In genomic region chr6:115990056-115990455, GRCm38 (mm10) we compare ENCODE assay signal across 12 mouse cellular contexts. TPM values are rescaled to one million over a fixed set of nuclear protein-coding genes. Genes with fewer than 3 reads are reported as not detected.
DNase-seq lines count a peak whose midpoint lies in the region; ATAC-seq and TF ChIP-seq lines count a peak whose summit lies in the region.
"Had no signal": no experiment of that assay in that cellular context is flagged by ENCODE, and none has a peak within 500 bp of the region (broad histone marks: within the 10 kb centered on the region; RNA-seq: fewer than 3 reads in every experiment).

No protein-coding gene starts in this region.

- ATAC-seq in heart, postnatal 0 days (ENCODE audit: insufficient read depth, low read depth): no peak
- ATAC-seq in midbrain, embryonic 16.5 days: no peak

- DNase-seq in heart, postnatal 0 days (ENCODE audit: low spot score): no peak
- no peak for DNase-seq in heart, adult 18-20 months
- DNase-seq in spleen, adult 2 months (ENCODE audit: low read depth in 1 of 2, low spot score in 2 of 2): no peak
- no peak for DNase-seq in spleen, adult 18-20 months
- no peak for DNase-seq in limb, embryonic 10.5 days (ENCODE audit: low spot score)
- no peak for DNase-seq in adrenal gland, postnatal 10 days
- no peak for DNase-seq in cerebellum, postnatal 25 days
- DNase-seq: adrenal gland, adult 2 months had no signal

- no peak for TF ChIP-seq POLR2A in spleen, adult 2 months (IDR thresholded peaks at IDR 0.05; ENCODE audit: low read depth, low read length)

- TF ChIP-seq EP300 in heart, postnatal 0 days (IDR thresholded peaks at IDR 0.05; ENCODE audit: low read depth): no peak

- peak overlapping the region; percentile 8; the same call in 1 of the 2 replicates for H3K27ac ChIP-seq in heart, postnatal 0 days (ENCODE audit: low read depth)
- H3K27ac ChIP-seq in spleen, adult 2 months (ENCODE audit: insufficient read depth, low read length): 0 out of 2 replicates have a peak overlapping the region, but pooled peaks have one; percentile 7
- peak overlapping the region; percentile 1; the same call in 1 of the 2 replicates for H3K27ac ChIP-seq in limb, embryonic 10.5 days
- H3K27ac ChIP-seq in midbrain, embryonic 16.5 days (ENCODE audit: low read length): no peak overlapping the region

- peaks cover 26% of the 10 kb centered on the region for H3K27me3 ChIP-seq in heart, postnatal 0 days (ENCODE audit: control insufficient read depth, insufficient read depth, low read length)
- peaks cover 11% of the 10 kb centered on the region for H3K27me3 ChIP-seq in spleen, adult 2 months (ENCODE audit: control insufficient read depth, insufficient read depth, low read length)
- H3K27me3 ChIP-seq in limb, embryonic 10.5 days (ENCODE audit: low read depth, poor library complexity, severe bottlenecking): peaks cover 53% of the 10 kb centered on the region
- H3K27me3 ChIP-seq in midbrain, embryonic 16.5 days (ENCODE audit: control insufficient read depth, insufficient read depth, low read depth, low read length): peaks cover 39% of the 10 kb centered on the region

- H3K36me3 ChIP-seq in heart, postnatal 0 days (replicated peaks; ENCODE audit: control insufficient read depth, insufficient read depth, low read length): no peaks in the 10 kb centered on the region; the same call in 1 of the 2 replicates
- H3K36me3 ChIP-seq in spleen, adult 2 months (ENCODE audit: control insufficient read depth, insufficient read depth, low read length): no peaks in the 10 kb centered on the region
- no peaks in the 10 kb centered on the region for H3K36me3 ChIP-seq in limb, embryonic 10.5 days
- H3K36me3 ChIP-seq in midbrain, embryonic 16.5 days (ENCODE audit: control insufficient read depth, insufficient read depth, low read length): no peaks in the 10 kb centered on the region

- peaks cover 9% of the 10 kb centered on the region for H3K9me3 ChIP-seq in heart, postnatal 0 days (replicated peaks; ENCODE audit: control insufficient read depth, low read length)
- H3K9me3 ChIP-seq in limb, embryonic 10.5 days (replicated peaks): no peaks in the 10 kb centered on the region
- H3K9me3 ChIP-seq in midbrain, embryonic 16.5 days (replicated peaks; ENCODE audit: control insufficient read depth, low read length, poor library complexity, severe bottlenecking): no peaks in the 10 kb centered on the region

- no peak for TF ChIP-seq CTCF in heart, postnatal 0 days (IDR thresholded peaks at IDR 0.05; ENCODE audit: low read depth)
- no peak for TF ChIP-seq CTCF in spleen, adult 2 months (IDR thresholded peaks at IDR 0.05; ENCODE audit: extremely low read depth, insufficient read depth, insufficient read length, insufficient replicate concordance)

- peak overlapping the region; percentile 65 for H3K4me3 ChIP-seq in heart, postnatal 0 days (ENCODE audit: low read depth, low read length)
- H3K4me3 ChIP-seq in spleen, adult 2 months (ENCODE audit: extremely low read depth, insufficient read depth, insufficient read length): no peak overlapping the region
- H3K4me3 ChIP-seq in limb, embryonic 10.5 days: peak overlapping the region; percentile 19; the same call in 1 of the 2 replicates
- no peak overlapping the region for H3K4me3 ChIP-seq in midbrain, embryonic 16.5 days (ENCODE audit: low read depth, low read length)

- H3K4me2 ChIP-seq in heart, postnatal 0 days (ENCODE audit: low read depth, low read length): peak overlapping the region; percentile 64
- H3K4me2 ChIP-seq in midbrain, embryonic 16.5 days (ENCODE audit: low read length): no peak overlapping the region

- peak overlapping the region; percentile 38 for H3K9ac ChIP-seq in heart, postnatal 0 days (replicated peaks; ENCODE audit: low read depth, low read length)
- no peak overlapping the region for H3K9ac ChIP-seq in midbrain, embryonic 16.5 days (ENCODE audit: low read depth, low read length)

- H3K4me1 ChIP-seq in heart, postnatal 0 days (ENCODE audit: control insufficient read depth, insufficient read depth): peaks cover 12% of the 10 kb centered on the region; the same call in 1 of the 2 replicates
- peaks cover 46% of the 10 kb centered on the region for H3K4me1 ChIP-seq in spleen, adult 2 months (ENCODE audit: control insufficient read depth, insufficient read depth, insufficient read length)
- peaks cover 74% of the 10 kb centered on the region for H3K4me1 ChIP-seq in limb, embryonic 10.5 days
- H3K4me1 ChIP-seq in midbrain, embryonic 16.5 days (ENCODE audit: control insufficient read depth, insufficient read depth, low read length): peaks cover 18% of the 10 kb centered on the region; the same call in 1 of the 2 replicates

- WGBS in heart, postnatal 0 days: 68% methylated on average over 3 of the region's 3 CpGs
- WGBS in spleen, adult 2 months: 64% methylated on average over 3 of the region's 3 CpGs
- 85% methylated on average over 3 of the region's 3 CpGs for WGBS in limb, embryonic 10.5 days
- WGBS in midbrain, embryonic 16.5 days: 83% methylated on average over 3 of the region's 3 CpGs

RNA-seq across cellular contexts. Expression of gene Plxnd1, which starts 4.7 kb away (rescaled TPM):
- total RNA-seq in heart, postnatal 0 days (2014; rRNA removed; ENCODE audit: low replicate concordance): 82.4 and 166 TPM in 2 replicates
- polyA plus RNA-seq in heart, postnatal 0 days (2015; fragmentation: Nextera tagmentation; extraction: Ambion mirVana): 28.1 and 37.7 TPM in 2 replicates
- total RNA-seq in heart, adult 18-20 months (2021): 10 to 100 TPM; 54.6 to 68.7 TPM
- polyA plus RNA-seq in spleen, adult 2 months (2012; rRNA removed): 66.1 and 87.2 TPM in 2 replicates
- polyA plus RNA-seq in limb, embryonic 10.5 days (2016; fragmentation: Nextera tagmentation; extraction: Ambion mirVana): 27.9 and 30.9 TPM in 2 replicates
- 100 to 1,000 TPM; 155 to 215 TPM for total RNA-seq in adrenal gland, postnatal 10 days (2021)
- polyA plus RNA-seq in midbrain, embryonic 16.5 days (2015; fragmentation: Nextera tagmentation; extraction: Ambion mirVana): 7.5 and 7.7 TPM in 2 replicates

RNA-seq across cellular contexts. Expression of gene H1foo, which starts 45.3 kb away (rescaled TPM):
- not detected in 2 replicates for total RNA-seq in heart, postnatal 0 days (2014; rRNA removed; ENCODE audit: low replicate concordance)
- not detected in 2 replicates for polyA plus RNA-seq in heart, postnatal 0 days (2015; fragmentation: Nextera tagmentation; extraction: Ambion mirVana)
- not detected for total RNA-seq in heart, adult 18-20 months (2021)
- not detected in 2 replicates for polyA plus RNA-seq in spleen, adult 2 months (2012; rRNA removed)
- polyA plus RNA-seq in limb, embryonic 10.5 days (2016; fragmentation: Nextera tagmentation; extraction: Ambion mirVana): not detected in 2 replicates
- total RNA-seq in adrenal gland, postnatal 10 days (2021): not detected
- polyA plus RNA-seq in midbrain, embryonic 16.5 days (2015; fragmentation: Nextera tagmentation; extraction: Ambion mirVana): not detected in 2 replicates
- total RNA-seq: adrenal gland, adult 2 months; common myeloid progenitor, adult 5-6 weeks; hematopoietic stem cell, adult 5-6 weeks; left cerebral cortex, postnatal 25 days had no signal
- polyA plus RNA-seq: adrenal gland, adult 2 months had no signal

RNA-seq across cellular contexts. Expression of gene Rho, which starts 58.5 kb away (rescaled TPM):
- total RNA-seq in heart, postnatal 0 days (2014; rRNA removed; ENCODE audit: low replicate concordance): 1.3 TPM in 1 of 2 replicates, not detected in the other
- polyA plus RNA-seq in heart, postnatal 0 days (2015; fragmentation: Nextera tagmentation; extraction: Ambion mirVana): 0.04 TPM in 1 of 2 replicates, not detected in the other
- not detected for total RNA-seq in heart, adult 18-20 months (2021)
- polyA plus RNA-seq in spleen, adult 2 months (2012; rRNA removed): 0.16 and 0.37 TPM in 2 replicates
- 0.24 and 0.31 TPM in 2 replicates for polyA plus RNA-seq in limb, embryonic 10.5 days (2016; fragmentation: Nextera tagmentation; extraction: Ambion mirVana)
- total RNA-seq in adrenal gland, postnatal 10 days (2021): under 1 TPM; 0.39 to 0.42 TPM
- polyA plus RNA-seq in midbrain, embryonic 16.5 days (2015; fragmentation: Nextera tagmentation; extraction: Ambion mirVana): 0.14 and 0.36 TPM in 2 replicates
- total RNA-seq: common myeloid progenitor, adult 5-6 weeks had no signal

Comparison
In these comparisons a context has a peak if more than half of its experiments do, and no peak if none do; other contexts are left out.
1. H3K4me3 ChIP-seq: peak in heart, postnatal 0 days (single experiment) and limb, embryonic 10.5 days (single experiment); none in spleen, adult 2 months (single experiment) and midbrain, embryonic 16.5 days (single experiment).